Mouse (Mus musculus): ENCODE results near the gene Lcmt1. TPM values are rescaled to one million over a fixed set of nuclear protein-coding genes. Genes with fewer than 3 reads are reported as not detected.

Gene Lcmt1
- 49.6 and 53.5 TPM in 2 replicates for polyA plus RNA-seq (2016; fragmentation: Nextera tagmentation; extraction: Ambion mirVana)

DNA sequence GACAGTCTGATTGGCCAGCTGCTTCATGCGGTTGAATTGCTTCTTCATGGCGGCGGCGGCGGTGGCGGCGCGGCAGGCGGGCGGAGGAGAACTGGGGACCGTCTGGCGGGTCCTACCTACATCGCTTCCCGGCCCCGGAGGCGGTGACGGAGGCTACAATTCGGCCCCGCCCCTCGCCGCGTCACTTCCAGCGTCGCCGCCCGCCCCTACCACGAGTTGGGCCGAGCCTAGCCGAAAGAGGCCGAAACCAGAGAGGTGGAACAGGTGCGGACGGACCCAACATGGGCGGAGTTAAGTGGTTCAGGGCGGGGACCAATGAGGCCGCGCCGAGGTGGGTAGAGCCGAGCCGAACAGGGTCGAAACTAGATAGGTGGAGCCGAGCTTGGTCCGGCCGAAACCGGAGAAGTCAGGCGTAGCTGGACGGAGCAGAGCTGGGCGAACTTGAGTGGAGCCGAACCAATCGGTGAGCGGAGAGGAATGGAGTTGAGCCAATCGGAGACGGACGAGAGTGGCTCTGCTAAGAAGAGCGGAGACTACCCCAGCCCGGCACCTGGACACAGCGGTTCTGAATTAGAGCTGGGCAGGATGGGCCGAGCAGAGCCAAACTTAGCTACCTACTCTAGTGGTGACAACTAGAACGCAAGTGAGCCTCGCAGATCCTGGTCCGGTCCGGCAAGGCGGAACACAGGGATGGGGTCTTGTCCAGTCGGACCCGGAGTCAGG lies at the start of gene Lcmt1, which contains the start of gene Arhgap17:
Lcmt1 (plus strand) TSS at position 26 of the 723 bp plus-strand sequence.
Arhgap17 (minus strand) TSS at position 157 of the 723 bp plus-strand sequence.
- H3K36me3 ChIP-seq (replicated peaks) = 0 out of 2 replicates have a peak, but pooled peaks cover 4% of the 10 kb centered on the region
- WGBS = under 1% methylated on average over 63 of the region's 64 CpGs
- H3K27ac ChIP-seq (replicated peaks) = peak within 1 kb of the TSS; percentile 93
- H3K9me3 ChIP-seq = no peaks in the 10 kb centered on the region
- H3K27me3 ChIP-seq (replicated peaks; ENCODE audit: low read depth, poor library complexity, severe bottlenecking) = no peaks in the 10 kb centered on the region
- H3K4me1 ChIP-seq = peaks cover 36% of the 10 kb centered on the region
- H3K4me3 ChIP-seq = peak within 1 kb of the TSS; percentile 80
- peak; percentile 98 for DNase-seq (ENCODE audit: low spot score)

DNA sequence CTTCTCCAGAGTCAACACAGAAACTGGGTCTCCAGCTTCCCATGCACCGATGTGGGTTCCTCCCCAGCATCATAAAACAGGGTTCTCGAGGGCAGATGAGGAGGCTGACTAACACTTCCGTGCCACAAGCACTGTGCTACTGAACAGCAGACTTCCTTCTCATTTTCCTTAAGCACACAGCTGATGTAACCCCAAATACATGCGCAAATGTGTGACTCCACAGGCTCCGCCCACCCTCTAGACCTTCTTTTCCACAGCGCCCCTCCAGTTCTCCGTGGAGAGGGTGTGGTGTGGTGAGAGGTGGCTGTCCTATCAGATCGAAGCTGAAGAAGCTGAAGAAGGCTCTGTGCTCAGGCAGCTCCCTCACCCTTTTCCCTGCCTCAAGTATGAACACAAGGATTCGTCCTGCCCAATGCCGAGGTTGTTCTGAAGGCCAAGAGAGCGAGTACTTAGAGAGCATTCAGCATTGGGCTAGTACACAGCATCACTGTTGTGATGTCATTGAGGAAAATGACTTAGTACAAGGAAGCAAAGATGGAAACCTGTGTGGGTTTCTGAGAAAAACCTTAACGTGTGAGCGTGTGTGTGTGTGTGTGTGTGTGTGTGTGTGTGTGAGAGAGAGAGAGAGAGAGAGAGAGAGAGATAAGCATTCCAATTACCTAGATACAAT lies 47.0 kb upstream of the Lcmt1 start:
- H3K36me3 ChIP-seq (replicated peaks) = peaks cover 97% of the 10 kb centered on the region
- no peaks in the 10 kb centered on the region for H3K4me1 ChIP-seq
- H3K27me3 ChIP-seq (replicated peaks; ENCODE audit: low read depth, poor library complexity, severe bottlenecking) = no peaks in the 10 kb centered on the region
- WGBS = 86% methylated on average over 13 of the region's 13 CpGs
- H3K4me3 ChIP-seq = no peak overlapping the region
- H3K9me3 ChIP-seq = no peaks in the 10 kb centered on the region
- H3K27ac ChIP-seq (replicated peaks) = no peak overlapping the region
- no peak for DNase-seq (ENCODE audit: low spot score)

DNA sequence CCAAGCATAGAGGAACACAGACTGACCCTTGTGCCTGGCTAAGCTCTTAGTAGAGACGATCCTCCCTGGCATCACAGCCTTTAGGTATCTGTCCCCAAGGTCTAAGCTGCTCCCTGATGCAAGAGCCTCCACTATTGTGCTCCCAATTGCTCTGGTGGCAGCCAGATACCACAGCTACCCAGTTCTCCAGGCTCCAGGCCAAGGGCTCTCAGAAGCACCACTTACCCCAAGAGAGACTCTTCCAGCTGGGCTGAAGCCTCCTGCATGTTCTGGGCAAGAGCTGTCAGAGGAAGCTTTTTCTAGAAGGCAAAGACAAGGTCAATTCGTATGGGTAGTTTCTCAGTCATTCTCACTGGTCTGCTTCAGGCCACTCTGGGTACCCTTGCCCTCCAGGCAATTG lies 46.2 kb upstream of the Lcmt1 start:
- Histone ChIP-seq H3K4me3 (no peak overlapping the region), H3K27ac (replicated peaks) (no peak overlapping the region), H3K27me3 (replicated peaks; ENCODE audit: low read depth, poor library complexity, severe bottlenecking) (no peaks in the 10 kb centered on the region), H3K36me3 (replicated peaks) (peaks cover 96% of the 10 kb centered on the region), H3K4me1 (peaks cover 6% of the 10 kb centered on the region), H3K9me3 (no peaks in the 10 kb centered on the region)
- WGBS = 83% methylated on average over 2 of the region's 2 CpGs
- DNase-seq (ENCODE audit: low spot score) = no peak

GRCm38 (mm10) chr7:123324105-123324504 lies 45.5 kb upstream of the Lcmt1 start:
- 89% methylated on average over 1 of the region's 1 CpGs for WGBS
- no peaks in the 10 kb centered on the region for H3K9me3 ChIP-seq
- no peaks in the 10 kb centered on the region for H3K27me3 ChIP-seq (replicated peaks; ENCODE audit: low read depth, poor library complexity, severe bottlenecking)
- no peak overlapping the region for H3K4me3 ChIP-seq
- H3K4me1 ChIP-seq = peaks cover 12% of the 10 kb centered on the region
- peaks cover 91% of the 10 kb centered on the region for H3K36me3 ChIP-seq (replicated peaks)
- no peak for DNase-seq (ENCODE audit: low spot score)
- no peak overlapping the region for H3K27ac ChIP-seq (replicated peaks)

DNA sequence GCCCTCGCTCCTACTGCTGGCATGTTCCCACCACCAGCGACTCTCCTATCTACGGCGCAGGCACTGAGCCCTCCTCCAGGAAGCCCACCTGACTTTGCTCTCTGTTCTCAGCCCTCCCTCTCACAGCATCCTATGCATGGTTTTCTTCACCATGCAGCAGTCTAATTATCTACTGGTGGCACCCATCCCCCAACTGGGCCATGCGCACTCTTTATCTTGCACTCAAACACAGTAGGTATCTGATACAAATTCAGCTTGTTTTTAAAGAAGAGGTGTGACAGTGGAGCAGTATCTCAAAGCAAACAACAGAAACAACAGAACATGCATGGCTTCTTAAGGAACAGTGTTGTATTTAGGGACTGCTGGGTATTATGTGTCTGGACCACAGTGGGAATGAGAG lies 43.5 kb upstream of the Lcmt1 start:
- 90% methylated on average over 5 of the region's 5 CpGs for WGBS
- H3K4me1 ChIP-seq = peaks cover 12% of the 10 kb centered on the region

DNA sequence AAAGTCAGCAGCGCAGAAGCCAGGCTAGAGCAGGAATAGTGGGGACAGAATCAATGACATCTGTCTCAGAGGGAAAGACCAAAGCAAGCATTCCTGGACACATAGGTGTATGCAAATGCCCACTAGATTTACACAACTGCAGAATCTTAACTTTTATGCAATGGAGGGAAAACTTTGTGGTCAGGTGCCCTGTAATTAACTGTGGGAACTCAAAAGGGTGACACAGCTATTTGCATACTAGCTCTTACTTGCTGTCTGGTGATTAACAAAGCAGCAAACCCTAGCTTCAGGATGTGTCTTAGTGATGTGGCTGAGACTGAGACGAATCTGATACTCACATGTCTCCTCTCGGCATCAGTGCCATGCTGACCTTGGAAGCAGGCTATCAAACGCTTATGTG lies 42.7 kb upstream of the Lcmt1 start:
- no peaks in the 10 kb centered on the region for H3K27me3 ChIP-seq (replicated peaks; ENCODE audit: low read depth, poor library complexity, severe bottlenecking)
- H3K36me3 ChIP-seq (replicated peaks) = peaks cover 71% of the 10 kb centered on the region
- DNase-seq (ENCODE audit: low spot score) = no peak
- no peak overlapping the region for H3K4me3 ChIP-seq
- H3K4me1 ChIP-seq = peaks cover 20% of the 10 kb centered on the region
- WGBS = 87% methylated on average over 4 of the region's 4 CpGs
- no peaks in the 10 kb centered on the region for H3K9me3 ChIP-seq
- H3K27ac ChIP-seq (replicated peaks) = no peak overlapping the region

More for the DNA sequence above, 43.5 kb upstream of the Lcmt1 start:
- Histone ChIP-seq H3K9me3 (no peaks in the 10 kb centered on the region), H3K36me3 (replicated peaks) (peaks cover 80% of the 10 kb centered on the region), H3K4me3 (no peak overlapping the region), H3K27ac (replicated peaks) (no peak overlapping the region), H3K27me3 (replicated peaks; ENCODE audit: low read depth, poor library complexity, severe bottlenecking) (no peaks in the 10 kb centered on the region)
- no peak for DNase-seq (ENCODE audit: low spot score)

DNA sequence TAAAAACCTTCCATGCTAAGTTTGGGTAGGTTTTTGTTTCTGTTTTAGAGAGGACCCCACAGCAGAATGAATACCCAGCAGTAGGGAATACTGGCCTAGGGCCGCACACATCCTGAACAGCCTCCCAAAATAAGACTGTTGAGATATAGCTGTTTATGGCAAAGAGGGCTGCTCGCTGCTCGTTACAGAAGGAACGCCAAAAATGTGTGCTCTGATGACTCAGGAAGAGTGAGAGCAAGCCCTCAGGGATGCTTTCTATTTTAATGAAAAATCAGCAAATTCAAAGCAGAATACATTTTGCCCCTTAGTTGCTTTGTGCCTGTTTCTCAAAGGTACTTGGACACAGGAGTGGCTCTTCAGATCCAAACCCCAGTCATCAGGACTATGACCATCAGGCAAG lies 41.7 kb upstream of the Lcmt1 start:
- Histone ChIP-seq H3K36me3 (replicated peaks) (peaks cover 61% of the 10 kb centered on the region), H3K4me3 (no peak overlapping the region), H3K9me3 (no peaks in the 10 kb centered on the region), H3K4me1 (peaks cover 21% of the 10 kb centered on the region), H3K27ac (replicated peaks) (no peak overlapping the region), H3K27me3 (replicated peaks; ENCODE audit: low read depth, poor library complexity, severe bottlenecking) (no peaks in the 10 kb centered on the region)
- DNase-seq (ENCODE audit: low spot score) = no peak
- WGBS = 76% methylated on average over 4 of the region's 4 CpGs

DNA sequence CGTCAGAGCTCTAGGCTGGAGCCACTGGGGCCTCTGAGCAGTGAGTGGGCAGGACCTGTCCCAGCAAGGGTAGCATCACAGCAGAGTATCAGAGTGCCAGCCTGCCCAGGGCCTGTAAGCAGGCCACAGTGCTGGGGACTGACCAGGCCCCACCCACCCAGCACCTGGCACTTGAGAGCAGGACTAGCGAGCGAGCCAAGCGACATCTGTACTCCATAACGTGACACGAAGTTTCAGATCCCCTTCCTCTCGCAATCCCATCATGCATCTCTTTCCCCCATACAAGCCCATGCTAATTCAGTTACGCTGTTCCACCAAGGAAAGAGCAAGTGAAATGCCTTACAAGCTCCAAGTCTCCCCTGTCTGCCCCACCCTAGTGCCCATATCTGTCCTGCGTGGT lies 39.1 kb upstream of the Lcmt1 start:
- no peaks in the 10 kb centered on the region for H3K27me3 ChIP-seq (replicated peaks; ENCODE audit: low read depth, poor library complexity, severe bottlenecking)
- H3K36me3 ChIP-seq (replicated peaks) = peaks cover 40% of the 10 kb centered on the region
- H3K9me3 ChIP-seq = no peaks in the 10 kb centered on the region
- 85% methylated on average over 9 of the region's 9 CpGs for WGBS
- DNase-seq (ENCODE audit: low spot score) = no peak
- no peak overlapping the region for H3K27ac ChIP-seq (replicated peaks)
- peaks cover 21% of the 10 kb centered on the region for H3K4me1 ChIP-seq
- H3K4me3 ChIP-seq = no peak overlapping the region

- no peak overlapping the region for H3K27ac ChIP-seq (replicated peaks)
- H3K27me3 ChIP-seq (replicated peaks; ENCODE audit: low read depth, poor library complexity, severe bottlenecking) = no peaks in the 10 kb centered on the region
- 74% methylated on average over 1 of the region's 1 CpGs for WGBS
Observed at GRCm38 (mm10) chr7:123336322-123336721, 33.3 kb upstream of the Lcmt1 start.

DNA sequence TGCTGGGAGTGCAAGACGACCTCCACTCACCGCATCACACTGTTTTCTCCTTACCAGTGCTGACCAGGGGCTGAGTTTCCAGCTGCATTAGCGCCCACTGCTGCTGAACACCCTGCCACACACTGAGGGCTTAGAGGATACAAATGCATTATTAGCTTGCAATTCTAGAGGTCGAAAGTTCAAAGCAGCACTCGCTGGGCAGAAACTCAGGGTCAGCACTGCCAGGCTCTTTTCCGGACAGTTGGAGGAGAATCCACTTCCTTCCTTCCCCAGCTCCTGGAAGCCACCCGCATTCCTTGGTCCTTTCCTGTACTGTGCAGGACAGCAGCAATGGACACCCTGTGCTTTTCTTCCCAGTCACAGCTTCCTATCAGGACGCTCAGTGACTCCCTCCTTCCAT lies 31.2 kb upstream of the Lcmt1 start:
- WGBS = 47% methylated on average over 8 of the region's 8 CpGs
- Histone ChIP-seq H3K36me3 (replicated peaks) (peaks cover 7% of the 10 kb centered on the region), H3K27ac (replicated peaks) (no peak overlapping the region; the same call in 1 of the 2 replicates), H3K4me3 (no peak overlapping the region), H3K4me1 (peaks cover 40% of the 10 kb centered on the region), H3K9me3 (no peaks in the 10 kb centered on the region), H3K27me3 (replicated peaks; ENCODE audit: low read depth, poor library complexity, severe bottlenecking) (no peaks in the 10 kb centered on the region)
- no peak for DNase-seq (ENCODE audit: low spot score)

More at GRCm38 (mm10) chr7:123336322-123336721, 33.3 kb upstream of the Lcmt1 start:
- peaks cover 11% of the 10 kb centered on the region for H3K36me3 ChIP-seq (replicated peaks)
- no peak for DNase-seq (ENCODE audit: low spot score)
- H3K4me3 ChIP-seq = no peak overlapping the region
- H3K4me1 ChIP-seq = peaks cover 30% of the 10 kb centered on the region
- H3K9me3 ChIP-seq = no peaks in the 10 kb centered on the region

- Histone ChIP-seq H3K27ac (replicated peaks) (no peak overlapping the region), H3K9me3 (no peaks in the 10 kb centered on the region), H3K4me3 (no peak overlapping the region), H3K36me3 (replicated peaks) (peaks cover 7% of the 10 kb centered on the region), H3K4me1 (peaks cover 43% of the 10 kb centered on the region), H3K27me3 (replicated peaks; ENCODE audit: low read depth, poor library complexity, severe bottlenecking) (no peaks in the 10 kb centered on the region)
- no peak for DNase-seq (ENCODE audit: low spot score)
- 68% methylated on average over 5 of the region's 5 CpGs for WGBS
Observed at GRCm38 (mm10) chr7:123341896-123342295, 27.7 kb upstream of the Lcmt1 start.

- no peak overlapping the region for H3K4me3 ChIP-seq
- no peaks in the 10 kb centered on the region for H3K27me3 ChIP-seq (replicated peaks; ENCODE audit: low read depth, poor library complexity, severe bottlenecking)
- 94% methylated on average over 5 of the region's 5 CpGs for WGBS
- H3K27ac ChIP-seq (replicated peaks) = no peak overlapping the region
- peaks cover 7% of the 10 kb centered on the region for H3K36me3 ChIP-seq (replicated peaks)
- DNase-seq (ENCODE audit: low spot score) = no peak
- no peaks in the 10 kb centered on the region for H3K9me3 ChIP-seq
- H3K4me1 ChIP-seq = peaks cover 28% of the 10 kb centered on the region
Observed at GRCm38 (mm10) chr7:123344079-123344780, 25.4 kb upstream of the Lcmt1 start.

All from embryonic facial prominence, embryonic 10.5 days (tissue).